Mouse (Mus musculus): ENCODE measurements around the gene Ahnak2.
A peak's percentile ranks its signal among the peaks of the same experiment; 100 is the strongest.
"Not testable (repeated sequence)": the region's sequence is repeated elsewhere in the genome, so short reads cannot be mapped to it uniquely, and the experiment has no call there.

Gene Ahnak2

GRCm38 (mm10) chr12:112821216-112821615, 18.8 kb upstream of the Ahnak2 start:
- no peak for DNase-seq (ENCODE audit: low spot score in 2 of 2)

DNA sequence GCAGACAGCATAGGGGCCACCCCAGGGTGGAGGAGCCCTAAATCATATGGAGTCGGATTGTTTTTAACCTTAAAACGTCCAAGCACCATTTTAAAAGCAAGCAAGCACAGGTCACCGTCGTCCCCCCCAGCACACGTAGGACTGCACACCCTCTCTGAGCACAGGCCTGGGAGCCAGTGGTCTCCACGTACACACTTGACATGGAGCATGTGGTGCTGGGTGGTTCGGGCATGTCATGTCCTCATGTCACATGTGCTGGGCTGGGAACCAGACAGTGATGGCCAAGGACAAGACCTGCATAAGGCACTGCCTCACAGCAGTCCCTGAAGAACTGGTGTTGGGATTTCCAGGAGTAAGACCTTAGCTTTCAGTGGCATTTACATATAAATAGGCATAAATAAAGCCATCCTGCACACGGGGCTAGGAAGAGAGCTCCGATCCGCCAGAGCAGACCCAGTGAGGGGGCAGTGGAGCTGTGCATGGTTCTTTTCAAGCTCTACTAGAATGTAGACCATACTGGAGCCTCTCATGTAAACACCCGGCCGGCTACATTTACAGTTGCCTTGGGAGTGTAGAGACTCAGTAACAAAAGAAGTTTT, 18.0 kb upstream of the Ahnak2 start:
- no peak for DNase-seq (ENCODE audit: low spot score in 2 of 2)

DNA sequence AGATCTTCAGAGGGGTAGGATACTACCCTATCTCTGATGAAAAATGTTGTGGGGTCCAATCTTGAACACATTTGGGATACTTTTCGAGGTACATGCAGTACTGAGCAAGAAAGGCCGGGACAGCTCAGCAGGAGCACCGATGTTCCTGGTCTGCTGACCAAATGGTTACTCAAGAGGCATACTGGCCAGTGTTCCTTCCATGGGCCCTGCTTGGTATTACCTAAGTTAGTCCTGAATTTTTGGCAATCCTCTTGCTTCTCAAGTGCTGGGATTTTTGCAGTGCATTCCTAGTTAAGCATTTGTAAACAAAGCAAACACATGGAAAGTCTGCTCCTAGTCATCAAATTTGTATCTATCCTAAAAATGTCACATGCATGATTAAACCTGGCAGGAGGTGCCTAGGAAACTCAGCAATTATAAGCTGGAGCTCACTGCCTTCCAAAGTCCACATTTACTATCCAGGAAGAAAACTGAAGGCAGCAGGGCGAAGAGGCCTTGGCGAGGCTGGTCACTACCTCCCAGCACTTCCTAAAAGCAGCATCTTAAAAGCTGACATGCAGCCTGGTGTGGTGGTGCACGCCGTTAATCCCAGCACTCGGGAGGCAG, 16.7 kb upstream of the Ahnak2 start:
- DNase-seq (ENCODE audit: low spot score in 2 of 2) = no peak

- not testable (repeated sequence) for DNase-seq (ENCODE audit: low spot score in 2 of 2)
Measured at GRCm38 (mm10) chr12:112816866-112817265, 14.4 kb upstream of the Ahnak2 start.

GRCm38 (mm10) chr12:112816294-112816693, 13.8 kb upstream of the Ahnak2 start:
- DNase-seq (ENCODE audit: low spot score in 2 of 2) = peak; percentile 42 to 76

GRCm38 (mm10) chr12:112814682-112815470, 12.4 kb upstream of the Ahnak2 start:
- no peak for DNase-seq (ENCODE audit: low spot score in 2 of 2)

DNA sequence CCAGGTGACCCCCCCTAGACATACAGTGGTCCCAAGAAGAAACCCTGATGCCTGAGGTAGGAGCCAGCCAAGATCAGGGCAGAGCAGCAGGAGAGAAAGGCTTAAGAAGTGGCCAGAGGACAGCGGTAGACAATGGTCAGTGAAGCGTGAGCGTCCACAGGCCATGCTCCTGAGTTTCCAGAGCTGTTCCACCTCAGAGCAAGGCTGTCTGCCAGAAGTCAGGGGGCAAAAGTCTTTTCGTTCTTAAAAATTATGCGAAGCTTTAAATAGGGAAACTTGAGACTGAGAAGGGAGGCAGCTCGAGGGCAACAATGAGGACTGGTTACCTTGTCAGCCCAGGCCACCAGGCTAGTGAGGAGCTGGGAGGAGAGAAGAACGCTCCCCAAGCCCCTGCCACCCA, 10.9 kb upstream of the Ahnak2 start:
- no peak for DNase-seq (ENCODE audit: low spot score in 2 of 2)

- DNase-seq (ENCODE audit: low spot score in 2 of 2) = no peak
Measured at GRCm38 (mm10) chr12:112810092-112810885, 7.8 kb upstream of the Ahnak2 start.

GRCm38 (mm10) chr12:112809641-112810040, 7.2 kb upstream of the Ahnak2 start:
- peak in 1 of 2 experiments; percentile 23 for DNase-seq (ENCODE audit: low spot score in 2 of 2)

- peak; percentile 72 to 92 for DNase-seq (ENCODE audit: low spot score in 2 of 2)
Measured at GRCm38 (mm10) chr12:112808587-112809364, 6.3 kb upstream of the Ahnak2 start, which contains the start of gene Clba1. TSS of gene Clba1 (plus strand) at chr12:112808937.

DNA sequence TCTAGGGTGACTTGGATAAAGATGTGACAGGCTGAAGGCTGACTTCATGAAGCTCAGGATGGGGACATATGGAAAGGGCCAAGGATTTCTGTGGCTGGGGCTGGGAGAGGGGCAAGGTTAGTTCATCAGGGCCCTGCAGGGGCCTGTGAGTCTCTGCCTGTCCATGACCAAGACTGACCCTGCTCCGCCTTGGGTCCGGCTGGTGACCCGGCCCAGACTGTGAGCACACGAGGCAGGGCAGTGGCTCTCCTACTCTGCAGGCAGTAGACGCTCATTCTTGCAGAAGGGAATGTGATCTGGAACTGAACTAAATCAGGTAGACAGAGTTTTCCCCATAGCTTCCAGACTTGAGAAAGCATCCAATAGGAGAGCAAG, 5.7 kb upstream of the Ahnak2 start:
- DNase-seq (ENCODE audit: low spot score in 2 of 2) = no peak

DNA sequence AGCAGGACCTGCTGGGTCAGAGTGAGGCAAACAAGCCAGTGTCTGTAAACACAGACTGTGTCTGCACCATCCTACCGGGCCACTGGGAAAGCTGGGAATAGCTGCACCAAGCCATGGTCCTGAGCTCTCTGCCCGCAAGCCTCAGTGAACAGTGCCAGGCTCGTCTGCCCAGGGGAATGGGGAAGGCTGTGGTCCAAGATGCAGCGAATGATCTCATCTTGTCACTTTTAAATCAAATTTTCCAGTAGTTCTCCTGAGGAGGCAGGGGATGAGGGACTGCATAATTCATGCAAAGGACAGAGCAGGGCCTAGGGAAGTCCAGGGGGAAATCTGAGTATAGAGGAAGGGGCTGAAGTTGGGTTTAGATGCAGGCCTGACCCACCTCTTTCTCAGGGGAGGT, 5.3 kb upstream of the Ahnak2 start:
- no peak for DNase-seq (ENCODE audit: low spot score in 2 of 2)

DNA sequence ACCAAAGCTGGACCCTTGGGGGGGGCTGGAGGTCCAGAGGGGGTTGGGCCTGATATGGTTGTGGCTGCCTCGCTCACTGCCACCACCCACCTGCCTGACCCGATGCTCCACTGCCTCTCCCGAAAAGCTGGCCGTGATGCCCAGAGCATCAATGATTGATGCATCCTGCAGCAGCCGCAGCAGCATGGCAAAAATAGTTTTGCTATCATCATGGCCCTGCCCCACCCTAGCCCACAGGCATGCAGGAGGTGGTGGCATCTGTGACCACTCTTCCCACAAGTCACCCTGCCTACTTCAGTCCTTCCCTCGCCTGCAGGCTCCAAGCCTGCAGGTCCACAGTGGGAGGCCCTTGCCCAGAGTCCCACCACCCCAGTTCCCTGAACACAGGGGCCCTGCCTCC, 3.6 kb upstream of the Ahnak2 start:
- DNase-seq (ENCODE audit: low spot score in 2 of 2) = peak in 1 of 2 experiments; percentile 14

DNA sequence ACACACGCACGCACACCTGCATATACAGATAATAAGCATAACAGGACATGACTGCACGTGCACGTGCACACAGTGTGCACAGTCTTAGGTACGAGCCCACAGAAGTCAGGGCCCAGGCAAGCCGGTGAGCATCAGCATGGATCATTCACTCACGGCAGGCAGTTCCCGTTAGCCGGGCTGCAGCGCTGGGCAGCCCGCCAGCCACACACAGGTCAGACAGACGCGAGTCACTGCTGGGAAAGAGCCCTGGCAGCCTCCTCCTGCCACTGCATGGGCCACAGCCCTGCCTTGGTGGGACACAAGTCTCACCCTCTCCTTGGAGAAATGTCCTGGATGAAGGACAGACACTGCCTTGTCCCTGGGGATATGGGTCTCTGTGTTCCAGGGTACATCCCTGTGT, 1.6 kb upstream of the Ahnak2 start:
- DNase-seq (ENCODE audit: low spot score in 2 of 2) = no peak

DNA sequence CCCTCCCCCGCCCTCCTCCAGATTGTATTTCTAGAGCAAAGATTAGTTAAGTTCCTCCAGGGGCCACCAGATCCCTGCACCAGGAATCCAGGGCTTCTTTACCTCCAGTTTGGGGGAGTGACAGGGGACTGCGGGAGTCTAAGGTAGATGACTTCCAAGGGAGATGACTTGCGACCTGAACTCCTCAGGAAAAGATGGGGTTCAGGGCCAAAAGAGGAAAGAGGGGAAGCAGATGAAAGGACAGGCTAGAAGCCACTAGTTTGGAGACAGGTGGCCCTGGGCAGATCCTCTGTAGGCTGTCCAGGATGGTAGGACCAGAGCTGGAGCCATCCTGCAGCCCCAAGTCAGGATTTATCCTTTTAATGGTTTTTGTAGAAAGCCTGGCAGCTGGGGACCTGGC, 460 bp upstream of the Ahnak2 start:
- no peak for DNase-seq (ENCODE audit: low spot score in 2 of 2)

- DNase-seq (ENCODE audit: low spot score in 2 of 2) = peak; percentile 74 to 87
Measured at GRCm38 (mm10) chr12:112800476-112800875, 2.0 kb downstream of the Ahnak2 start.

GRCm38 (mm10) chr12:112799237-112799970, 3.1 kb downstream of the Ahnak2 start:
- DNase-seq (ENCODE audit: low spot score in 2 of 2) = no peak

GRCm38 (mm10) chr12:112798716-112799115, 3.7 kb downstream of the Ahnak2 start:
- no peak for DNase-seq (ENCODE audit: low spot score in 2 of 2)

GRCm38 (mm10) chr12:112798332-112798681, 4.2 kb downstream of the Ahnak2 start:
- no peak for DNase-seq (ENCODE audit: low spot score in 2 of 2)

DNA sequence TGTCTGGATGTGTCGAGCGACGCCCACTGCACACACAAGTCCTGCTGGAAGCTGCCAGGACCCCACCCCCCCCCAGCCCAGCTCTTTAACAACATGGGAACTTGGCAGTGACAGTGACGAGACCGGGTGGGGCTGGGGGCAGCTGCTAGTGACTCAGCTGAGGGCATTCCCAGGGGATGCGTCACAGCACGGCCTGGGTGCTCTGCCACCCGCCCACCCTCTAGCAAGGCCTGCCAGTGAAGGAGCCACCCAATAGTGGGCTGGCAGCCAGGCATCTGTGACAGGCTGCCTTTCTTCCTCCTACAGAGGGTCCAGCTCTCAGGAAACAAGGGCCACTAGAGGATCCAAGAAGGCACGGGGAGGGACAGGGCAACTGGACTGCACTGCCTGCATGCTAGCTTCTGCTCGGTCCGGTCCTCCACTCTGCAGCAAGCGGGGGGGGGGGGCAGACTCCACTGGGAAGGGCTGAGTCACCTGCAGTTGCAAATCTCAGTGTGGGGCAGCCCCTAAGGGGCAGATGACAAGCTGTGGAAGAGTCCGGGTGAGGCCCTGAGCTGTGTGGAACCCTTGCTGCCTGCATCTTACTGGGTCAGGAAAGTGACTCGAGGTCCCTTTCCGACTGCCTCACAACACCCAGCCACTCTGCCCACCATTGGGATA, 4.7 kb downstream of the Ahnak2 start:
- no peak for DNase-seq (ENCODE audit: low spot score in 2 of 2)
